Mouse (Mus musculus) adrenal gland, postnatal 10 days (tissue): ENCODE data around the gene Astl. TPM values are rescaled to one million over a fixed set of nuclear protein-coding genes. Genes with fewer than 3 reads are reported as not detected.

Experiments
- DNase-seq: peaks from one replicate; pipeline ENCODE4 v3.0.0; 2021; ENCODE audit warnings: mixed read lengths
- total RNA-seq, 2 experiments: library from RNA; stranded (reverse); gene quantifications; 2 replicates each; pipeline ENCODE4 v1.2.3; 2021

Gene Astl
- total RNA-seq, 2 experiments from 2014 or later: 0.21 TPM; not detected in 1

GRCm38 (mm10) chr2:127367126-127367820 lies 28.8 kb downstream of the Astl start:
- no peak for DNase-seq

- no peak for DNase-seq
Measured at GRCm38 (mm10) chr2:127369703-127370376, 31.4 kb downstream of the Astl start.

- no peak for DNase-seq
Measured at GRCm38 (mm10) chr2:127370561-127371483, 32.4 kb downstream of the Astl start.

GRCm38 (mm10) chr2:127371484-127371861 lies 33.0 kb downstream of the Astl start:
- peak; percentile 50 for DNase-seq

- no peak for DNase-seq
Measured at GRCm38 (mm10) chr2:127372082-127372481, 33.6 kb downstream of the Astl start.

GRCm38 (mm10) chr2:127374131-127374530 lies 35.7 kb downstream of the Astl start:
- DNase-seq: no peak

GRCm38 (mm10) chr2:127375087-127375486 lies 36.6 kb downstream of the Astl start:
- no peak for DNase-seq

GRCm38 (mm10) chr2:127375759-127376341 lies 37.4 kb downstream of the Astl start:
- DNase-seq: no peak

GRCm38 (mm10) chr2:127376423-127377051 lies 38.1 kb downstream of the Astl start:
- DNase-seq: no peak

- no peak for DNase-seq
Measured at GRCm38 (mm10) chr2:127377942-127378610, 39.6 kb downstream of the Astl start.

GRCm38 (mm10) chr2:127378611-127378990 lies 40.2 kb downstream of the Astl start:
- DNase-seq: no peak

- DNase-seq: no peak
Measured at GRCm38 (mm10) chr2:127379250-127379649, 40.8 kb downstream of the Astl start.

- no peak for DNase-seq
Measured at GRCm38 (mm10) chr2:127383881-127384280, 45.4 kb downstream of the Astl start.

- DNase-seq: no peak
Measured at GRCm38 (mm10) chr2:127387521-127387920, 49.1 kb downstream of the Astl start.

- no peak for DNase-seq
Measured at GRCm38 (mm10) chr2:127390352-127390751, 51.9 kb downstream of the Astl start.

- DNase-seq: no peak
Measured at GRCm38 (mm10) chr2:127390846-127391245, 52.4 kb downstream of the Astl start.

- DNase-seq: no peak
Measured at GRCm38 (mm10) chr2:127391323-127391722, 52.9 kb downstream of the Astl start.

- peak; percentile 58 for DNase-seq
Measured at GRCm38 (mm10) chr2:127394606-127395161, 56.2 kb downstream of the Astl start.

GRCm38 (mm10) chr2:127398738-127399137 lies 60.3 kb downstream of the Astl start:
- DNase-seq: no peak
